Mouse (Mus musculus) colon, adult 2 months (tissue): ENCODE results near the gene Slc25a20. TPM values are rescaled to one million over a fixed set of nuclear protein-coding genes. Genes with fewer than 3 reads are reported as not detected.

ENCODE experiments used
- polyA plus RNA-seq: library from polyadenylated mRNA; depleted of rRNA; stranded (reverse); fragments of >200 nt; gene quantifications from 2 replicates; pipeline ENCODE4 v1.2.3, GENCODE M21; 2012; rRNA removed

Slc25a20 gene
- polyA plus RNA-seq = 67.7 and 75.1 TPM in 2 replicates

GRCm38 (mm10) chr9:108661677-108662612, at the start of gene Slc25a20:
Gene Slc25a20 (plus strand): TSS chr9:108662088.

GRCm38 (mm10) chr9:108648611-108649560, 13.0 kb upstream of the Slc25a20 start, which contains the start of gene Arih2:
Gene Arih2 (minus strand): TSS chr9:108649386.

GRCm38 (mm10) chr9:108689106-108689505, 27.2 kb downstream of the Slc25a20 start, which contains the start of gene Prkar2a:
Gene Prkar2a (plus strand): TSS chr9:108689314.

Other genes with a start within 250 kb of the Slc25a20 start
- not detected in 2 replicates for gene Ccdc36, start 233.6 kb upstream of the Slc25a20 start, polyA plus RNA-seq
- gene BC048562, start 225.6 kb upstream of the Slc25a20 start, polyA plus RNA-seq = not detected in 2 replicates
- 25.7 and 26.6 TPM in 2 replicates for gene Ccdc71, start 201.6 kb upstream of the Slc25a20 start, polyA plus RNA-seq
- 42.4 and 45.5 TPM in 2 replicates for gene Klhdc8b, start 200.5 kb upstream of the Slc25a20 start, polyA plus RNA-seq
- gene Lamb2, start 182.4 kb upstream of the Slc25a20 start, polyA plus RNA-seq = 70.8 and 77.4 TPM in 2 replicates
- gene Usp19, start 171.5 kb upstream of the Slc25a20 start, polyA plus RNA-seq = 128 and 131 TPM in 2 replicates
- 237 and 356 TPM in 2 replicates for gene Qars, start 154.4 kb upstream of the Slc25a20 start, polyA plus RNA-seq
- gene Qrich1, start 145.3 kb upstream of the Slc25a20 start, polyA plus RNA-seq = 80.5 and 83.8 TPM in 2 replicates
- 99.2 and 118 TPM in 2 replicates for gene Impdh2, start 101.8 kb upstream of the Slc25a20 start, polyA plus RNA-seq
- gene Ndufaf3, start 94.7 kb upstream of the Slc25a20 start, polyA plus RNA-seq = 39.9 and 44.5 TPM in 2 replicates
- gene Dalrd3, start 92.2 kb upstream of the Slc25a20 start, polyA plus RNA-seq = 198 and 245 TPM in 2 replicates
- gene Wdr6, start 83.3 kb upstream of the Slc25a20 start, polyA plus RNA-seq = 26.5 and 30.8 TPM in 2 replicates
- 8.7 and 8.9 TPM in 2 replicates for gene P4htm, start 64.4 kb upstream of the Slc25a20 start, polyA plus RNA-seq
- gene Arih2, start 12.7 kb upstream of the Slc25a20 start, polyA plus RNA-seq = 33.5 and 39.2 TPM in 2 replicates
- gene Prkar2a, start 27.2 kb downstream of the Slc25a20 start, polyA plus RNA-seq = 35.1 and 38.9 TPM in 2 replicates
- gene Ip6k2, start 121.7 kb downstream of the Slc25a20 start, polyA plus RNA-seq = 46.0 and 51.8 TPM in 2 replicates
- 28.1 and 30.3 TPM in 2 replicates for gene Nckipsd, start 146.3 kb downstream of the Slc25a20 start, polyA plus RNA-seq
- gene Celsr3, start 164.2 kb downstream of the Slc25a20 start, polyA plus RNA-seq = 2.1 and 2.3 TPM in 2 replicates
- gene Slc26a6, start 191.2 kb downstream of the Slc25a20 start, polyA plus RNA-seq = 7.2 and 11.9 TPM in 2 replicates